Mouse (Mus musculus) kidney, postnatal 0 days (tissue): ENCODE data around the gene Nhlrc3. TPM values are rescaled to one million over a fixed set of nuclear protein-coding genes. Genes with fewer than 3 reads are reported as not detected.

Experiments used
- ATAC-seq: fragments of 200-750 bp; cut with Nextera tagmentation; replicated peaks from 2 replicates; pipeline ENCODE4 v1.8.0; 2017; ENCODE audit warnings: low read depth, moderate number of reproducible peaks, moderate TSS enrichment, moderate library complexity; ENCODE audit not compliant: low FRiP score
- DNase-seq: peaks from one replicate; pipeline ENCODE4 v3.0.0-alpha.2; 2016; ENCODE audit warnings: low spot score
- H3K27ac ChIP-seq: fragments of 300-500 bp; sonication (generic); 2 replicates; pipeline ENCODE4 v1.5.1; 2014; ENCODE audit warnings: mild to moderate bottlenecking
- H3K27me3 ChIP-seq: fragments of 300-500 bp; sonication (generic); 2 replicates; pipeline ENCODE4 v1.6.1; 2014; ENCODE audit warnings: low read length, mixed read lengths; ENCODE audit not compliant: insufficient read depth
- H3K36me3 ChIP-seq: fragments of 300-500 bp; sonication (generic); 2 replicates; pipeline ENCODE4 v1.6.1; 2014; ENCODE audit warnings: low read length, mixed read lengths; ENCODE audit not compliant: insufficient read depth
- H3K4me1 ChIP-seq: fragments of 300-500 bp; sonication (generic); replicated peaks from 2 replicates; pipeline ENCODE4 v1.6.1; 2014; ENCODE audit warnings: antibody characterized with exemption, low read length, mixed read lengths; ENCODE audit not compliant: insufficient read depth
- H3K4me2 ChIP-seq: fragments of 300-500 bp; sonication (generic); 2 replicates; pipeline ENCODE4 v1.6.1; 2014; ENCODE audit warnings: mild to moderate bottlenecking, low read length, moderate library complexity, mixed read lengths
- H3K4me3 ChIP-seq: fragments of 300-500 bp; sonication (generic); replicated peaks from 2 replicates; pipeline ENCODE4 v1.5.1; 2014; ENCODE audit warnings: low read depth, low read length
- H3K9ac ChIP-seq: fragments of 300-500 bp; sonication (generic); 2 replicates; pipeline ENCODE4 v1.6.1; 2014; ENCODE audit warnings: low read depth, low read length
- H3K9me3 ChIP-seq: fragments of 300-500 bp; sonication (generic); replicated peaks from 2 replicates; pipeline ENCODE4 v1.6.1; 2016; ENCODE audit warnings: low read length, inconsistent platforms, mixed read lengths
- CTCF ChIP-seq: IDR thresholded peaks from 2 replicates; pipeline ENCODE4 v1.5.1; 2016; ENCODE audit warnings: antibody characterized with exemption, low read depth, mild to moderate bottlenecking, moderate library complexity
- WGBS: fragments of 180-500 bp; shearing (Covaris S2); extraction: QIAGEN DNeasy Blood & Tissue Kit; methylation state at CpG from one replicate; pipeline ENCODE4 v1.1.7; 2014; 5-methylcytosine and 5-hydroxymethylcytosine counted together
- polyA plus RNA-seq: library from polyadenylated mRNA; unstranded; fragments of >200 nt; fragmentation: Nextera tagmentation; extraction: Ambion mirVana; gene quantifications from 2 replicates; pipeline ENCODE4 v1.2.1, GENCODE M21; 2015

Nhlrc3 gene
- polyA plus RNA-seq, 1 experiment from 2014 or later, result 8.3 TPM

GRCm38 (mm10) chr3:53450666-53451065 lies 12.5 kb downstream of the Nhlrc3 start:
- H3K4me1 ChIP-seq, result no peaks in the 10 kb centered on the region
- DNase-seq (no peak), ATAC-seq (no peak)
- H3K9ac ChIP-seq, result no peak overlapping the region
- no peak overlapping the region for H3K4me3 ChIP-seq
- no peak overlapping the region for H3K4me2 ChIP-seq
- WGBS, result 89% methylated on average over 11 of the region's 11 CpGs
- no peaks in the 10 kb centered on the region for H3K9me3 ChIP-seq
- H3K27ac ChIP-seq, result no peak overlapping the region
- H3K36me3 ChIP-seq, result peaks cover 50% of the 10 kb centered on the region
- H3K27me3 ChIP-seq, result no peaks in the 10 kb centered on the region
- no peak for TF ChIP-seq CTCF

DNA sequence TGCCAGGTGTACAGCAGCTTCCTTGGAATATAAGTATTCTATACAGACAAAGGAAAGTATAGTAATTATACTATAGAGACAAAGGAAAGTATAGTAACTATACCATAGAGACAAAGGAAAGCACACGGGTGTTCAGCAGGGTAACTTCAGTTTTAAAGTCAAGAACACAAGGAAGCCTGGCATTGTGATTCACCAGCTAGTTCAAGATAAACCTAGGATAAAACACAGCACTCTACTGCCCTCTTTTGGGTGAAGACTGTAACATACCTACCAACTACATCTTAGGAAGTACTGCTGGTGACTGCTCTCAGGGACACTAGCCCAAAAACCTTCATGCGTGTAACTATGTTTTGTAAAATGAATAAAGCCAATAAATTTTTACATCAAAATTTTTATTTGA lies 14.9 kb downstream of the Nhlrc3 start:
- Histone ChIP-seq H3K36me3 (peaks cover 32% of the 10 kb centered on the region), H3K9ac (no peak overlapping the region), H3K4me2 (no peak overlapping the region), H3K4me1 (no peaks in the 10 kb centered on the region), H3K4me3 (no peak overlapping the region), H3K27ac (no peak overlapping the region), H3K9me3 (no peaks in the 10 kb centered on the region), H3K27me3 (no peaks in the 10 kb centered on the region)
- ATAC-seq, result 0 out of 2 replicates have a peak, but pooled peaks have one; percentile 44
- 24% methylated on average over 2 of the region's 2 CpGs for WGBS
- peak; percentile 89 for TF ChIP-seq CTCF
- peak; percentile 97 for DNase-seq

DNA sequence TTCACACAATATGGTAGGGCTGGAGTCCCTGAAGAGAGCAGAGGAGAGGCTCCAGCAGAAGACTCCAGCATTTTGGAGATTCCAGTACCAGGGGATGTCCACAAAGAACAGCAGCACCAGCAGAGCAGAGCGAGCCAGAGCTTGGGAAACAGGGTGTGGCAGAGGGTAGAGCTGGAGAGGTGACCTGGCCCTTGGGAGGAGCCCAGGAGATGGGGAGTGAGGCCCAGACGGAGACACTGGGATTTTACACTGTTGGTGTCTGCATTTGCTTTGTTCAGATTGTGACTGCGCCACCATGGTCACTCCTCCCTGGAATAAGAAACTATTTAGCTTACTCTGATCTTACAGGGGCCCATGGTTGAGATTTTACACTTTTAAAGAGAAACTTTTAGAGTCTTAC lies 16.3 kb downstream of the Nhlrc3 start:
- ATAC-seq (no peak), DNase-seq (no peak)
- no peaks in the 10 kb centered on the region for H3K9me3 ChIP-seq
- no peak overlapping the region for H3K27ac ChIP-seq
- H3K27me3 ChIP-seq, result no peaks in the 10 kb centered on the region
- WGBS, result 92% methylated on average over 3 of the region's 3 CpGs
- H3K4me3 ChIP-seq, result no peak overlapping the region
- peaks cover 19% of the 10 kb centered on the region for H3K36me3 ChIP-seq
- no peak overlapping the region for H3K9ac ChIP-seq
- no peaks in the 10 kb centered on the region for H3K4me1 ChIP-seq
- no peak for TF ChIP-seq CTCF
- H3K4me2 ChIP-seq, result no peak overlapping the region

GRCm38 (mm10) chr3:53445540-53445939 lies 17.6 kb downstream of the Nhlrc3 start:
- DNase-seq (no peak), ATAC-seq (no peak)
- peaks cover 12% of the 10 kb centered on the region; the same call in 1 of the 2 replicates for H3K36me3 ChIP-seq
- no peak overlapping the region for H3K4me2 ChIP-seq
- H3K9me3 ChIP-seq, result no peaks in the 10 kb centered on the region
- no peak overlapping the region for H3K9ac ChIP-seq
- H3K27me3 ChIP-seq, result no peaks in the 10 kb centered on the region
- TF ChIP-seq CTCF, result no peak
- H3K4me3 ChIP-seq, result no peak overlapping the region
- H3K27ac ChIP-seq, result no peak overlapping the region
- no peaks in the 10 kb centered on the region for H3K4me1 ChIP-seq
- 88% methylated on average over 5 of the region's 5 CpGs for WGBS

GRCm38 (mm10) chr3:53436550-53436949 lies 26.6 kb downstream of the Nhlrc3 start:
- DNase-seq, result no peak
- no peak overlapping the region for H3K27ac ChIP-seq
- no peak overlapping the region for H3K4me3 ChIP-seq
- ATAC-seq, result no peak
- 52% methylated on average over 5 of the region's 5 CpGs for WGBS
- no peak overlapping the region for H3K4me2 ChIP-seq
- no peak overlapping the region for H3K9ac ChIP-seq
- no peaks in the 10 kb centered on the region for H3K9me3 ChIP-seq
- TF ChIP-seq CTCF, result no peak
- H3K27me3 ChIP-seq, result no peaks in the 10 kb centered on the region
- no peaks in the 10 kb centered on the region for H3K36me3 ChIP-seq
- H3K4me1 ChIP-seq, result no peaks in the 10 kb centered on the region

- no peak overlapping the region for H3K4me2 ChIP-seq
Observed at GRCm38 (mm10) chr3:53434610-53435009, 28.5 kb downstream of the Nhlrc3 start.

GRCm38 (mm10) chr3:53423576-53423975 lies 39.6 kb downstream of the Nhlrc3 start:
- Histone ChIP-seq H3K27ac (no peak overlapping the region), H3K36me3 (no peaks in the 10 kb centered on the region), H3K4me1 (no peaks in the 10 kb centered on the region), H3K9me3 (no peaks in the 10 kb centered on the region), H3K4me2 (no peak overlapping the region), H3K27me3 (no peaks in the 10 kb centered on the region), H3K9ac (no peak overlapping the region), H3K4me3 (no peak overlapping the region)
- no peak for TF ChIP-seq CTCF
- DNase-seq (no peak), ATAC-seq (no peak)
- WGBS, result 76% methylated on average over 4 of the region's 4 CpGs

More at GRCm38 (mm10) chr3:53434610-53435009, 28.5 kb downstream of the Nhlrc3 start:
- DNase-seq (no peak), ATAC-seq (no peak)
- Histone ChIP-seq H3K27me3 (no peaks in the 10 kb centered on the region), H3K9me3 (no peaks in the 10 kb centered on the region), H3K27ac (no peak overlapping the region), H3K36me3 (no peaks in the 10 kb centered on the region), H3K4me3 (no peak overlapping the region), H3K9ac (no peak overlapping the region), H3K4me1 (no peaks in the 10 kb centered on the region)
- WGBS, result 81% methylated on average over 3 of the region's 3 CpGs
- peak; percentile 37 for TF ChIP-seq CTCF
